Mouse (Mus musculus) fibroblast of lung, adult 2 months (primary cell): ENCODE data around the gene Ogfod3.

Experiments used
- DNase-seq: peaks from one replicate; pipeline ENCODE4 v3.0.0-alpha.2; 2011; ENCODE audit warnings: low read depth

The Ogfod3 gene

GRCm38 (mm10) chr11:121204161-121205006 lies at the start of gene Ogfod3, which contains the start of gene Hexdc:
Gene Ogfod3, minus strand, starts transcription at chr11:121204711.
Gene Hexdc, plus strand, starts transcription at chr11:121204433.
- peak; percentile 77 for DNase-seq

- no peak for DNase-seq
These were observed 45.7 kb upstream of the Ogfod3 start for GRCm38 (mm10) chr11:121250196-121250595.

GRCm38 (mm10) chr11:121239669-121240068 lies 35.2 kb upstream of the Ogfod3 start:
- DNase-seq, result no peak

- no peak for DNase-seq
These were observed 33.0 kb upstream of the Ogfod3 start for GRCm38 (mm10) chr11:121237345-121238128.

- DNase-seq, result peak; percentile 99
These were observed 32.2 kb upstream of the Ogfod3 start, which contains the start of gene Narf for GRCm38 (mm10) chr11:121236564-121237344. Gene Narf, plus strand, starts transcription at chr11:121237253.

GRCm38 (mm10) chr11:121235475-121236238 lies 31.1 kb upstream of the Ogfod3 start:
- no peak for DNase-seq

GRCm38 (mm10) chr11:121232706-121233105 lies 28.2 kb upstream of the Ogfod3 start:
- DNase-seq, result no peak

GRCm38 (mm10) chr11:121231628-121232291 lies 27.2 kb upstream of the Ogfod3 start:
- DNase-seq, result no peak

- no peak for DNase-seq
These were observed 26.7 kb upstream of the Ogfod3 start for GRCm38 (mm10) chr11:121231191-121231590.

GRCm38 (mm10) chr11:121229018-121229439 lies 24.5 kb upstream of the Ogfod3 start, which contains the start of gene Cybc1:
Gene Cybc1, minus strand, starts transcription at chr11:121229322.
- DNase-seq, result peak; percentile 65

GRCm38 (mm10) chr11:121228129-121229017 lies 23.9 kb upstream of the Ogfod3 start:
- no peak for DNase-seq

GRCm38 (mm10) chr11:121221321-121222010 lies 17.0 kb upstream of the Ogfod3 start:
- DNase-seq, result no peak

- no peak for DNase-seq
These were observed 16.3 kb upstream of the Ogfod3 start for GRCm38 (mm10) chr11:121220771-121221170.

- no peak for DNase-seq
These were observed 15.3 kb upstream of the Ogfod3 start for GRCm38 (mm10) chr11:121219776-121220175.

- DNase-seq, result no peak
These were observed 12.3 kb upstream of the Ogfod3 start for GRCm38 (mm10) chr11:121216831-121217230.

GRCm38 (mm10) chr11:121203859-121204160 lies 701 bp downstream of the Ogfod3 start:
- DNase-seq, result no peak

GRCm38 (mm10) chr11:121201436-121202198 lies 2.9 kb downstream of the Ogfod3 start:
- DNase-seq, result peak; percentile 36

- DNase-seq, result no peak
These were observed 3.7 kb downstream of the Ogfod3 start for GRCm38 (mm10) chr11:121200781-121201180.
